Mouse (Mus musculus) right cerebral cortex, adult 2 months (tissue): ENCODE data around the gene Mettl14.

ENCODE experiments used
- DNase-seq, 2 experiments: peaks; one replicate each; pipeline ENCODE4 v3.0.0; 2021 to 2022; ENCODE audit warnings: low spot score in 2 of 2

Gene Mettl14

DNA sequence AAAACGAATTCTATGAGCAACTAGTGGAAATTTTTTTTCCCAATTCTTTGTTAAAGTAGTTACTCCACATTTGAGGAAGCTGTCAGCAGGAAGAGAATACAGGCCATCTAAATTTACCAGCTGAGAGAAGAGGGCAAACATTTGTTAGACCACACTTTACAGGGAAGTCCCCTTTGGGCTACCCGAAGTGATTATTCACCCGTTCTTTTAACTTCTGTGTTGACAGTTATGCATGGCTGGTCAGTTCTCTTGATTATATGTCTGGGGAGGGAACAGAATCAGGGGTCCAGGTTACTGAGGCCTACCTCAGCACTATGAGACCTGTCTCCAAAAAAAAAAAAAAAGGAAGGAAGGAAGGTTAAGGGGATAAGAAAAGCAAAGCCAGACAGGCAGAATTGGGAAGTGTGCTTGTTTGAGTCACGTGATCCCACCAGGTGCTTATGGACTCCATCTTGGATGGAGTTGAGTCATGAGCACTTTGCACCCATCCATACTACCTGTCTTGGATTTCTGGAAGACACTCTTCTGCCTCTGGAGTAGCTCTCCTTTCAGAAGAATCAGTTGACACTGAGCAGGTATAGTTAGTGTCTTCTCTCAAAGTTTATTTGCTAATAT is 29.4 kb downstream of the Mettl14 start:
- no peak for DNase-seq

- no peak for DNase-seq
Measured at GRCm38 (mm10) chr3:123354388-123354787, 31.5 kb downstream of the Mettl14 start.

DNA sequence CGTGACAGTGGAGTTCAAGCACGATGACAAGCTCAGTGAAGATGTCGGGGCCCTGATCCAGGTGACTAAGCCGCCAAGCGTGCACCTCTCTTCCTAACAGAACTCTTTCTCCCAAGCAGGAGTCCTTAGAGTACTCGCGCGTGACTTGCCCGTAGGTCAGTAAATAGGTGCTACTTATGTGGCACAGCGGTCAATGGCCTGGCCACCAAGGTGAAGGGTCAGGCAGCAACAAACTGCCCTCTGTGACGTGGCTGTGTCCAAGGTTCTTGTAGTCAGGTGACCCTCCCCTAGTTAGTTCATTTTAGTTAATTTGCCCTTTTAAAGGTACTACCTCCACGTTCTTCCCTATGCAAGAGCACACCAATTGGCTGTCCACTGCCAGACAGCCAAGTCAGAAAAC is 32.2 kb downstream of the Mettl14 start:
- no peak for DNase-seq

DNA sequence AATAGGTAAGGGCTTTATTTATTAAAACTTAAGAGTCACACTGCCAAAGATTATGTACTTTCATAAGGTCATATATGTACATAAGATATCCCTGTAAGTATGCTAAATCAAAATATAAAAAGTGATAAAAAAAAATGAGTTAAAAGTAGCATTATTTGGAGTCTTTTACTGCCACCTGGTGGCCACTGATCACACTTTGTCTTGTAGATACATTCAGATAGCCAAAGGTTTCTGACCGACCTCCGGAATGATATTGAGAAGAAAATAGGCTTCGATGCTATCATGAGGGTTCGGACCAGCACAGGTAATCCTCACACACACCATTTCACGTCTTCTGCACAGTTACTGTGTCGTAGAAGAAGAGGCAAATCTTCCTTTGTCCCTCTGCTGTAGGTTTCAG is 32.7 kb downstream of the Mettl14 start:
- peak; percentile 55 to 59 for DNase-seq

GRCm38 (mm10) chr3:123351519-123351918 is 34.4 kb downstream of the Mettl14 start:
- no peak for DNase-seq

DNA sequence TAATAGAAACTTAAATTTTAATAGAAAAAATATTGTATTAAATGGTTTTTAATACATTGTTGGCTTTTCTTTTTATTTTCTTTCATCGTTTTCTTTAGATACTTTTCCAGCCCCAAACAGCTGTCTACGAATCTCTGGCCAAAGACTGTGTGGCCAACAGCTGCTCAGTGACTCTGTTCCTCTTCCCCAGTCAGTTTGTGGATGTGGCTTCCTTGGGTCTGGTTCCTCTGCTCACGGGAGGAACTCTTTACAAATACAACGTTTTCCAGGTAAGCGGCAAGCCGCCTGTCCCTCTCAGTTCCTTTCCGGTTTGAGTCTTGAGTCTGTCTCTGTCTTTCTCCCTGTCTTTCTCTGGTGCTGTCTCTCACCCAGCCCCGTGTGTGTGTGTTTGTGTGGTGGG is 35.3 kb downstream of the Mettl14 start:
- no peak for DNase-seq

DNA sequence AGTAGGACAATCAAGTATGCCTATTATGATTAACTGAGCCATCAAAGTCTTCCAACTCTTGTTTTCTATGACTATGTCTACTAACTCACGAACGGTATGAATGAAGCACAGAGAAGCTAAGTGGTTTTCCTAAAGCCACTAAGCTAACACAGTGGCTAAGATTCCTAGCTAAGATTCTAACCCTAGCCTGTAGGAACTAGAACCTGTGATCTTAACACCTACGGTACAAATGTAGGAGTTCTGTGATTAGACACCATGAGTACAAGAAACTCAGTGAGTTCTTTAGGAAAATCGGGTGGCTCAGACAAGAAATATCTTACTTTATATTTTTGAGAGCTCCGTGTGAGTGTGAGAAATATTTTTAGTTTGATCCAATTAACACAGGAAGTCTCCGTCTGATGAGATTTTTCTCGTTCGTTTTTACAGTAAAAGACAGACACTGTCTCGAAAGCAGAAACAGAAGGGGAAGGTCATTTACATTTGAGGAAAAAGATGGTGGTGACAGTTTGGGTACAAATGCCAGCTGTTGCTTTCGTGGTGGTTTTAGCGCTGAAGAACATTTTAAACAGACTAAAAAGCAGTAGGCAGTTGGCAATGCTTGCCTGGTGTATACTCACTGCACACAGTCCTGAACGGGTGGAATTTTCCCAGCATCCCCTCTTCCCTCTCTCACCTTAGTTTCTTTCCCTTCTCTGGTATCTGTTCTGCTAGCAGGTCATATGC is 37.7 kb downstream of the Mettl14 start:
- peak; percentile 16 to 38 for DNase-seq

DNA sequence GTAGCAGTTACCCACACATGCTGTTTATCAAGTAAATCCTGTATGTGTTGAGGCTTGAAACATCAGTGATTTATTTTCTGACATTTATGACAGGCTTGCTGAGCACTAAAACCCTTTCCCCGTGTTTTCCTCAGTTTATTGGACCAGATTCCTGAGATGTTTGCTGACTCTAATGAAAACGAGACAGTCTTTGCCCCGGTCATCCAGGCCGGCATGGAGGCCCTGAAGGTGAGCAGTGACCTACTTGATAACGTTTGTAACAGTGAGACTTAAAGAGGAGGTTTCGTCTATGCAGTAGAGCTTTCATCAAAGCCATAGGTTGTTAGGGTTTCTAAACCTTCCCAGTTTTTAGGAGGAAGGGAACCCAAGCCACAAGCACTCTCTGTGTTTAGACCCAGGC is 42.2 kb downstream of the Mettl14 start:
- no peak for DNase-seq

DNA sequence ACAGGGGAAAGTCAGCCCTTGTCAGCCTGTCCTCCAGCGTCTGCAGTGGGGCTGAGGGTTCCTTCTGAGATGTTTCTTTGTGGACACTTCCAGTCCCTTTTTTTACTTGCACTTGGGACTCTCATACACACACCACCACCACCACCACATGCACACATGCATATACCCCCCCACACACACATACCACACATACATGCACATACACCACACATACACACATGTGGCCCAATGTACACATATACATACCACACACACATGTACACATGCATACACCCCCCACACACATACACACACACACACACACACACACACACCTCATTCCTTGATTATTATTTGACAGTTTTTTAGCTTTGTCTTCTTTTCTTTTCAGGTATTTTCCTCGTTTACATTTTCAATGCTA is 44.9 kb downstream of the Mettl14 start:
- no peak for DNase-seq

DNA sequence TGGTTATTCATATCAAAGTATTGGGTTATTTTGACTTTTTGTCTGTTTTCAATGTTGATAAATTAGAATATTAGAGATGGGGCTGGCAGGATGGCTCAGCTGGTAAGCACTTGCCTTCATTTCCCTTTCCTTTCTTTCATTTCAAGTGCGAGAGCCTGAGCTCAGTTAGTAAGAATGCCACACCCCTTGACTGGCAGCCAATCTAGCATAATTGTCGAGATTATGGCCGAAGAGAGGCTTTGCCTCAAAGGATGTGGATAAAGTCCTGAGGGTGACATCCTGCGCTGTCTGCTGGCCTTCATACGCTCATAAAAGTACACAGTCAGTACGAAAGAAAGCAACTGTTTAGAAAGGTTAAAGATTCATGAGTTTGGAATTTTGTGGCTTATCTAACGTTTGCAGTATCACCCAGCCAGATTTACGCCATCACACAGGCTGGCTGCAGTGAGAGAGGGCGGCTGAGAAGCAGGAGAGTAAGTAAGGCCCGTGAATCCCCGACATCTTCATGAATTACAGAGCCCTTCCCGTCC is 47.2 kb downstream of the Mettl14 start:
- no peak for DNase-seq

DNA sequence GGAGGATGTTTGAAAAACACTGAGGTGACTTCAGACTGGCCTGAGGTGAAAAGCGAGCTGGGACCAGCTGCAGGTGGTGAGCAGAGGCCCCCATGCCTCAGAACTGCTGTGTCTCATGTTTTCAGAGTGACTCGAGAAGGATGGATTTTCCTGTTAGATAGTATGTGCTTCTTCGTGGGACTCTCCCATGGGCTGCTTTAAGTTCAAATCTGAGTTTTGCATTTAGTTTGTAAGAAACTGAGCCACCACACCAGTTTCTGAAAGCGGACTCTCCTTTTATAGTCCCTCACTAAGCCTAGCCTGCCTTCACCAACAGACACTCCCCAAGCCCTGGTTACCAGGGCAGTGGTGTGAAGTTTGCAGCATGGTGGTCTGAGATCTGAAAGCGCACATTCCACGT is 48.1 kb downstream of the Mettl14 start:
- DNase-seq, result no peak

DNA sequence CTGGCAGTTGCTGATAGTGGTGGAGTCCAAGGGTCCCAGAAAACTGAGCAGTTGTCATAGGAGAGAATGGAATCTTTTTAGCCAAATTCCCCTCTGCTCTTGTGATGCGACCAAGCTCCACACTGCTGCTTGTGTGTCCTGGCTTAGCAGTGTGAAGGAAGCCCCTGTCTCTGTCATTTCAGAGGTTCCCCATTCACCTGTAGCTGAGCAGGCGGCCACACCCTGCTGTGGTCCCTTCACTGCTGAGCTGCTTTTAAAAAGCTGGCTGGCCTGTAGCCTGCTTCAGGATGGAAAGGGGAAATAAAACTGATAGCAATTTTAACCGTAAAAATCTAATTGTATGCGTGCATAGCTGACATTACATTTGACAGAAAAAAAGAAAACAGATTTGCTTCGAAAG is 49.0 kb downstream of the Mettl14 start:
- DNase-seq, result no peak

- DNase-seq, result no peak
Measured at GRCm38 (mm10) chr3:123336455-123336854, 49.5 kb downstream of the Mettl14 start.

DNA sequence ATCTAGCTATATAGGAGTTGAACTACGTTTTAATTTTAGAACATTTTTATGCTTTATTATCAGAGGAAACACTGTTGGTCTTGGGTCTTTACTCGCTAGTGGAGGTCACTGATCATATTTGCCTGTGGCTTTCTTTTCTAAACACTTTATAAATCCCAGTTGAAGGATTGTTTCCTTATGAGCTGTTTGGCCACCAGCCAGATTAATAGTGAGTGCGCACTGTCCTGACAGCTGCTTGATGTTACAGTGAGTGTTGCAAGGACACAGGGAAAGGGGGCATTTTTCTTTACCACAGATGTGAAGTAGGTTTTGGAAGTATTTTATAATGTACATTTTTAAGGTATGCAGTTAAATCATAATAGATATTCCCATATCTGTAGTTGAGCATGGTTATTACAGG is 50.4 kb downstream of the Mettl14 start:
- DNase-seq, result no peak

- DNase-seq, result no peak
Measured at GRCm38 (mm10) chr3:123334947-123335346, 51.0 kb downstream of the Mettl14 start.

- no peak for DNase-seq
Measured at GRCm38 (mm10) chr3:123333055-123333424, 52.9 kb downstream of the Mettl14 start.

DNA sequence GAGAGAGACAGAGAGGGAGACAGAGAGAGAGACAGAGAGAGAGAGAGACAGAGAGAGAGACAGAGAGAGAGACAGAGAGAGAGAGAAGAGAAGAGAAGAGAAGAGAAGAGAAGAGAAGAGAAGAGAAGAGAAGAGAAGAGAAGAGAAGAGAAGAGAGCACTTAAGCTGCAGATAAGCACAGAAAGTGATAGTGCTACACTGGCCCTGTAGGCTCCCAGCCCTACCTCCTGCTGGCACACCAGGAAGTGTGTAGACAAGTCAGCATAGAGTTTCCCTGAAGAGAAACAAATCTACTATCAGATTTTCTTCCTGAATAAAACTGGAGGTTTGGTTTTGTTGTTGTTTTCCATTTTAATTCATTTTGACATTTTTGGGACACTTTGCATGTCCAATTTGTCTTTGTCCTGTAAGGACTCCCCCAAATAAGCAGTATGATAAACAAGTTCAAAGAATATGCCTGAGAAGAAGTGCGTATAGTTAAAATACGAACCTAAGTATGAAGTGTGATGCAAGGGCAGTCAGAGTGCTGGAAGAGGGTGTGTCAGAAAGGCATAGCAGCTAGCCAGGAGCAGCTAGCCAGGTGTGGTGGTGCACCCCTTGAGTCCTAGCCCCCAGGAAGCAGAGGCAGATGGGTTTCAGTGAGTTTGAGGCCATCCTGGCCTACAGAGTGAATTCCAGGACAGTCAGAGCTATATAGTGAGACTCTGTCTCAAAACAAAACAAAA is 53.4 kb downstream of the Mettl14 start:
- DNase-seq, result no peak

DNA sequence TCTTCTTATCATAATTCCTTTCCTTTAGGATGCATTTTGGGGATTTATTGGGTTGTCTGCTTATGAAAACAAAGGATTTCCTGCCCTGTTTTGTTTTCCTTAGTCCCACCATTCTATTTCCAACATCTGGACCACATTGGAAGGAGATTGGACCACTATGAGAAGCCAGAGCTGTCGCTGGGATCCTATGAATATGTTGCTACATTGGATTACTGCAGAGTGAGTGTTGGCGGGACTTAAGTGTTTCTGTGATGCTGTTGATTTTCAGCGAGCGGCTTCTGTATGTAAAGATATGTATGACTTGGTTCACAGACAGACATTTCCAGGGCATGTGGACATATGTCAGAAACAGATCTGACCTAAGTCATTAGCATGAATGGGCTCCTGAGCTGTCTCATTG is 55.7 kb downstream of the Mettl14 start:
- DNase-seq, result no peak

DNA sequence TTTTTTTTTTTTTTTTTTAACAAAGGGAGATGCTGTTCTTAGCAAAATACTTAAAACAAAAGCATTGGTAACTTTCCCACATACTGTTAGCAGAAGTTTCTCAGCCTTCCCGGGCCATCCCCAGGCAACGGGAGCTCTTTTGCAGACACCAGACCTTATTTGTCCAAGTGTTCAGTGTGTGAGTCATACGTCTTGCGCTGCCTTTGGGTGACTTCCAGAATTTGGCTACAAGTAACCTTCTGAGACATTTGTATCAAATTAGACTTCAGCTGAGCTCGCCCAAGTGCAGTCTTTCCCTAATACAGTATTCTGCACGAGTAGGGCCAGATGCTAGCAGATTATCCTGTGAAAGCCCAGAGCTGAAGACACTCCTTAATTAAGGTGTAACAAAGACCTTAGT is 56.7 kb downstream of the Mettl14 start:
- DNase-seq, result no peak

GRCm38 (mm10) chr3:123324326-123324725 is 61.6 kb downstream of the Mettl14 start:
- DNase-seq, result no peak

DNA sequence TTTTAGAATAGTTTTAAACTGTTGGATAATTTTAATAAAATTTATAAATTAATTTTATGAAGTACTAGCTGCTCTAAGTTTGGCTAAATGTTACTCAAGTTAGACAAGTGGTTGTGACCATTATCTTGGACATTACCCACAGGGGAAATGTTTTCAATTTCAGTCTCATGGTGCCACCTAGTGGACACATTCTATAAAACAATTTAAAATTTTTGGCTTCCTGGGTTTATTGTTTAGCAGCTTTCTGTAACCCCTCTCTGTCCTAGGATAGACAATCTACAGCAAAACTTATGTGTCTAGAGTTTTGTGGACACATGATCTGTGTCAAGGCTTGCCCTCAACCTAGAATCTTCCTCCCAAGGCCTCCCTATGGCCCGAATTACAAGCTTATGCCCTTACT is 63.8 kb downstream of the Mettl14 start:
- DNase-seq, result peak in 1 of 2 experiments; percentile 19

DNA sequence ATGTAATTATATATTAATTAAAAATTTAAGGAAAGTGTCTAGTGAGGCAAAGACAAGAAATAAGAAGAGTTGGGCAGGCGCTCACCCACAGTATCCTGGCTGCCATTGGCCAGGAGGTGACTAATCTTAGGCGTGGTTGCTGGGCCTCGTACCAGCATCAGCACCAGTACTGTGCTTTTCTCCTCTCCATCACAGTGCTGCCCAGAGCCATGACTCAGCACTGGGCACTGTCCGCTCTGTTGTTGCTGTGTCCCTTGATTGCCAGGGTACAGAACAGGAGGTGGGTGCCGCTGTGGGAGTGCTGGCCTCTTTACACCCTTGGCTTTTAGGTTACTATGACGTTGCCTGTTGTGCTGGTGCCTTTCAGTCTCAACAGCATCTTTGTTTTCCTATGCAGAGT is 64.3 kb downstream of the Mettl14 start:
- peak in 1 of 2 experiments; percentile 17 for DNase-seq

- no peak for DNase-seq
Measured at GRCm38 (mm10) chr3:123320341-123320740, 65.6 kb downstream of the Mettl14 start.
